Mouse (Mus musculus) MEL (cell line): Measurements from ENCODE around the gene Ppp1r14b. TPM values are rescaled to one million over a fixed set of nuclear protein-coding genes. Genes with fewer than 3 reads are reported as not detected.

ENCODE experiments used
- DNase-seq: peaks from one replicate; pipeline ENCODE4 v3.0.0; 2011; ENCODE audit warnings: low read depth, low spot score
- H3K27ac ChIP-seq: 2 replicates; pipeline ENCODE4 v1.5.1; 2012; ENCODE audit warnings: low read depth, mild to moderate bottlenecking, control low read depth, low read length, moderate library complexity; ENCODE audit not compliant: control insufficient read depth
- H3K27me3 ChIP-seq, 2 experiments: fragments of 150-350 bp in 1 of 2; sonication (generic) in 1 of 2; 2 replicates each; pipeline ENCODE4 v1.6.1; 2012; ENCODE audit warnings: low read length in 2 of 2, mild to moderate bottlenecking in 2 of 2, improper control_type of control experiment in 1 of 2, moderate library complexity in 1 of 2; ENCODE audit not compliant: insufficient read depth in 2 of 2, control insufficient read depth in 1 of 2
- H3K36me3 ChIP-seq, 2 experiments: 2 replicates each; pipeline ENCODE4 v1.6.1; 2012 to 2014; ENCODE audit warnings: low read length in 2 of 2, improper control_type of control experiment in 1 of 2, inconsistent platforms in 1 of 2, mild to moderate bottlenecking in 1 of 2; ENCODE audit not compliant: insufficient read depth in 2 of 2, control insufficient read depth in 1 of 2
- H3K4me1 ChIP-seq, 2 experiments: fragments of 150-350 bp in 1 of 2; sonication (generic) in 1 of 2; 2 replicates each; pipeline ENCODE4 v1.6.1; 2012; ENCODE audit warnings: low read length in 2 of 2, improper control_type of control experiment in 1 of 2, mild to moderate bottlenecking in 1 of 2; ENCODE audit not compliant: insufficient read depth in 2 of 2, control insufficient read depth in 1 of 2
- H3K4me3 ChIP-seq, 2 experiments: fragments of 150-350 bp in 1 of 2; sonication (generic) in 1 of 2; 2 replicates each; pipeline ENCODE4 v1.5.1; 2012; ENCODE audit warnings: low read depth in 2 of 2, low read length in 2 of 2, mild to moderate bottlenecking in 2 of 2, moderate library complexity in 2 of 2, control low read depth in 1 of 2, improper control_type of control experiment in 1 of 2; ENCODE audit not compliant: control insufficient read depth in 1 of 2, insufficient read depth in 1 of 2
- H3K79me2 ChIP-seq: 2 replicates; pipeline ENCODE4 v1.6.1; 2012; ENCODE audit warnings: mild to moderate bottlenecking, low read length, moderate library complexity; ENCODE audit not compliant: control insufficient read depth, poor library complexity, insufficient read depth
- H3K9ac ChIP-seq: 2 replicates; pipeline ENCODE4 v1.6.1; 2012; ENCODE audit warnings: low read depth, mild to moderate bottlenecking, control low read depth, low read length, moderate library complexity; ENCODE audit not compliant: control insufficient read depth, poor library complexity, severe bottlenecking
- H3K9me3 ChIP-seq: fragments of 150-350 bp; sonication (generic); replicated peaks from 2 replicates; pipeline ENCODE4 v1.6.1; 2012; ENCODE audit warnings: mild to moderate bottlenecking, low read length, improper control_type of control experiment, moderate library complexity; ENCODE audit not compliant: insufficient read depth
- CHD1 ChIP-seq: IDR thresholded peaks from 2 replicates; pipeline ENCODE4 v1.6.1; 2012; ENCODE audit warnings: low read depth, mild to moderate bottlenecking, inconsistent platforms, low read length, improper control_type of control experiment
- CHD2 ChIP-seq: IDR thresholded peaks from 2 replicates; pipeline ENCODE4 v1.6.1; 2011; ENCODE audit warnings: low read length, improper control_type of control experiment
- CTCF ChIP-seq, 3 experiments: IDR thresholded peaks in 2 of 3; conservative IDR thresholded peaks in 1 of 3; 2 replicates each; pipeline ENCODE4 v1.5.1; 2011 to 2012; ENCODE audit warnings: low read length in 3 of 3, low read depth in 2 of 3, mild to moderate bottlenecking in 2 of 3, improper control_type of control experiment in 1 of 3, inconsistent platforms in 1 of 3, mixed read lengths in 1 of 3, moderate library complexity in 1 of 3; ENCODE audit not compliant: control insufficient read depth in 1 of 3, insufficient read depth in 1 of 3, poor library complexity in 1 of 3, severe bottlenecking in 1 of 3
- GATA1 ChIP-seq: IDR thresholded peaks from 2 replicates; pipeline ENCODE4 v1.6.1; 2011; ENCODE audit warnings: low read depth, low read length, improper control_type of control experiment
- HCFC1 ChIP-seq: IDR thresholded peaks from 2 replicates; pipeline ENCODE4 v1.6.1; 2012; ENCODE audit warnings: low read depth, mild to moderate bottlenecking, inconsistent platforms, low read length, improper control_type of control experiment, moderate library complexity
- JUND ChIP-seq: IDR thresholded peaks from 2 replicates; pipeline ENCODE4 v1.6.1; 2011; ENCODE audit warnings: low read depth, mild to moderate bottlenecking, improper control_type of control experiment, low read length
- KAT2A ChIP-seq: conservative IDR thresholded peaks from 2 replicates; pipeline ENCODE4 v1.6.1; 2012; ENCODE audit warnings: low read depth, low read length, improper control_type of control experiment, inconsistent platforms
- MAFK ChIP-seq: IDR thresholded peaks from 2 replicates; pipeline ENCODE4 v1.6.1; 2011; ENCODE audit warnings: low read depth, mild to moderate bottlenecking, low read length, improper control_type of control experiment, borderline replicate concordance
- MAX ChIP-seq: IDR thresholded peaks from 2 replicates; pipeline ENCODE4 v1.6.1; 2011; ENCODE audit warnings: low read length, improper control_type of control experiment
- MXI1 ChIP-seq: IDR thresholded peaks from 2 replicates; pipeline ENCODE4 v1.6.1; 2011; ENCODE audit warnings: mild to moderate bottlenecking, low read depth, low read length, improper control_type of control experiment
- NELFE ChIP-seq: IDR thresholded peaks from 2 replicates; pipeline ENCODE4 v1.6.1; 2011; ENCODE audit warnings: low read depth, low read length, improper control_type of control experiment
- NRF1 ChIP-seq: IDR thresholded peaks from 2 replicates; pipeline ENCODE4 v1.6.1; 2014; ENCODE audit warnings: low read depth, mild to moderate bottlenecking, inconsistent platforms, low read length, improper control_type of control experiment, moderate library complexity; ENCODE audit not compliant: poor library complexity, insufficient read depth, severe bottlenecking
- POLR2A ChIP-seq, 2 experiments: IDR thresholded peaks; 2 replicates each; pipeline ENCODE4 v1.6.1; 2011 to 2012; ENCODE audit warnings: low read length in 2 of 2, mild to moderate bottlenecking in 2 of 2, control low read depth in 1 of 2, improper control_type of control experiment in 1 of 2, low read depth in 1 of 2, moderate library complexity in 1 of 2; ENCODE audit not compliant: control insufficient read depth in 1 of 2, insufficient read depth in 1 of 2, poor library complexity in 1 of 2
- POLR2AphosphoS2 ChIP-seq: IDR thresholded peaks from 2 replicates; pipeline ENCODE4 v1.6.1; 2011; ENCODE audit warnings: low read length, improper control_type of control experiment
- SIN3A ChIP-seq: IDR thresholded peaks from 2 replicates; pipeline ENCODE4 v1.6.1; 2012; ENCODE audit warnings: low read length, improper control_type of control experiment, inconsistent platforms
- TAL1 ChIP-seq: IDR thresholded peaks from 2 replicates; pipeline ENCODE4 v1.6.1; 2012; ENCODE audit warnings: mild to moderate bottlenecking, inconsistent platforms, low read length, moderate library complexity, mixed read lengths
- UBTF ChIP-seq: IDR thresholded peaks from 2 replicates; pipeline ENCODE4 v1.6.1; 2012; ENCODE audit warnings: low read depth, mild to moderate bottlenecking, inconsistent platforms, low read length, improper control_type of control experiment, moderate library complexity, borderline replicate concordance; ENCODE audit not compliant: insufficient read depth
- USF1 ChIP-seq: IDR thresholded peaks from 2 replicates; pipeline ENCODE4 v1.6.1; 2014; ENCODE audit warnings: low read depth, mild to moderate bottlenecking, inconsistent platforms, low read length, improper control_type of control experiment, moderate library complexity
- polyA plus RNA-seq, 2 experiments: library from polyadenylated mRNA; stranded (reverse) in 1 of 2; unstranded in 1 of 2; fragments of >175 nt in 1 of 2; fragments of >200 nt in 1 of 2; gene quantifications; 2 replicates each; pipeline versions ENCODE4 v1.2.1 to v1.2.4; 2012; ENCODE audit warnings: low replicate concordance in 2 of 2, low read depth in 1 of 2; ENCODE audit not compliant: insufficient read length in 2 of 2, insufficient read depth in 1 of 2, missing spikeins in 1 of 2
- total RNA-seq: library from RNA; depleted of rRNA; stranded (reverse); fragments of 300-350 nt; gene quantifications from 2 replicates; pipeline ENCODE4 v1.2.3, GENCODE M21; 2012

Ppp1r14b gene
- total and polyA plus RNA-seq, 3 experiments: 349 to 467 TPM; not detected in 1

- H3K79me2 ChIP-seq: peaks cover 7% of the 10 kb centered on the region; the same call in 1 of the 2 replicates
- DNase-seq: peak; percentile 68
- TF ChIP-seq POLR2A (IDR thresholded peaks at IDR 0.05; ENCODE audit: control insufficient read depth in 1 of 2, insufficient read depth in 1 of 2, low read depth in 1 of 2, low read length in 2 of 2, poor library complexity in 1 of 2): peak in 1 of 2 experiments; percentile 52; a peak in 2 of 4 replicates
- no peak for TF ChIP-seq JUND
- TF ChIP-seq CHD2: no peak
- TF ChIP-seq MXI1: peak; percentile 58; the same call in 1 of the 2 replicates
- TF ChIP-seq POLR2AphosphoS2: 0 out of 2 replicates have a peak, but pooled peaks have one; percentile 32
- no peak for TF ChIP-seq KAT2A
- TF ChIP-seq NELFE: peak; percentile 35
- TF ChIP-seq USF1: peak; percentile 79
- no peak for TF ChIP-seq GATA1
- TF ChIP-seq MAFK: no peak
- TF ChIP-seq SIN3A: peak; percentile 39; the same call in 1 of the 2 replicates
- no peak; the same call in 1 of the 2 replicates for TF ChIP-seq CHD1
- TF ChIP-seq HCFC1: peak; percentile 24
- no peak for TF ChIP-seq TAL1
- peak within 1 kb of the TSS; percentile 94 for H3K9ac ChIP-seq
- peaks cover 0 to 7% of the 10 kb centered on the region in 2 experiments; a peak in 2 of 4 replicates for H3K36me3 ChIP-seq
- H3K4me3 ChIP-seq: peak within 1 kb of the TSS; percentile 78 to 85
- H3K4me1 ChIP-seq: peaks cover 12 to 18% of the 10 kb centered on the region in 2 experiments
- no peaks in the 10 kb centered on the region for H3K9me3 ChIP-seq
- no peaks in the 10 kb centered on the region for H3K27me3 ChIP-seq
- H3K27ac ChIP-seq: peak within 1 kb of the TSS; percentile 55
Observed at GRCm38 (mm10) chr19:6987061-6987903, 12.5 kb downstream of the Ppp1r14b start, which contains the start of gene Vegfb. TSS of gene Vegfb (minus strand) at chr19:6987651.

DNA sequence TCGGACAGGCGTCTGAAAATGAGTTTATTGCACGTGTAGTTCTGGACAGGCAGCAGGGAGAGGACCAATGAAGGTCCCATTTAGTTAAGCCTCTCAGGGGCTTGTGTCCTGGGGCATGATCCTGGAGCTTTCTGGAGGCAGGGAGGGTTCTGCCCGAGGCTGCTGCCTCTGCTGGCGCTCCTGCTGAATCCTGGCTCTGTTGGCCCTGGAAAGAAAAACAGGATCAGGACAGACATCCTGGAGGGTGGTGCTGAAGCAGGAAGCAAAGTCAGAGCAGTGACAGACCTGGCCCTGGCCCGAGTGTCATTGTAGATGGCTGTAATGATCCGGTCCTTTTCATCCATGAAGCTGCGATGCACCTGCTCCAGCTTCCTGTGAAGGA is 13.1 kb downstream of the Ppp1r14b start:
- no peaks in the 10 kb centered on the region for H3K9me3 ChIP-seq
- H3K27ac ChIP-seq: peak overlapping the region; percentile 40
- peaks cover 0 to 7% of the 10 kb centered on the region in 2 experiments; a peak in 2 of 4 replicates for H3K36me3 ChIP-seq
- DNase-seq: no peak
- H3K9ac ChIP-seq: peak overlapping the region; percentile 94
- H3K4me3 ChIP-seq: peak overlapping the region; percentile 78 to 85
- H3K27me3 ChIP-seq: no peaks in the 10 kb centered on the region
- peaks cover 7% of the 10 kb centered on the region; the same call in 1 of the 2 replicates for H3K79me2 ChIP-seq
- H3K4me1 ChIP-seq: peaks cover 12 to 19% of the 10 kb centered on the region in 2 experiments
- no peak for TF ChIP-seq CTCF (IDR thresholded peaks at IDR 0.05 in 2 of 3, conservative IDR thresholded peaks at IDR 0.05 in 1 of 3; ENCODE audit: control insufficient read depth in 1 of 3, insufficient read depth in 1 of 3, low read depth in 2 of 3, low read length in 3 of 3, poor library complexity in 1 of 3, severe bottlenecking in 1 of 3)
- no peak for TF ChIP-seq UBTF
- peak; percentile 11; the same call in 1 of the 2 replicates for TF ChIP-seq SIN3A
- TF ChIP-seq NRF1: no peak
- peak; percentile 18; the same call in 1 of the 2 replicates for TF ChIP-seq MAX
